Mouse (Mus musculus): Measurements from ENCODE around the gene Gal3st2. TPM values are rescaled to one million over a fixed set of nuclear protein-coding genes. Genes with fewer than 3 reads are reported as not detected.
A peak's percentile ranks its signal among the peaks of the same experiment; 100 is the strongest.
"Not testable (repeated sequence)": the region's sequence is repeated elsewhere in the genome, so short reads cannot be mapped to it uniquely, and the experiment has no call there.

The Gal3st2 gene
- 0.23 TPM in 1 of 2 replicates, not detected in the other for total RNA-seq (2014; rRNA removed)
- not detected in 2 replicates for polyA plus RNA-seq (2015; fragmentation: Nextera tagmentation; extraction: Ambion mirVana)

DNA sequence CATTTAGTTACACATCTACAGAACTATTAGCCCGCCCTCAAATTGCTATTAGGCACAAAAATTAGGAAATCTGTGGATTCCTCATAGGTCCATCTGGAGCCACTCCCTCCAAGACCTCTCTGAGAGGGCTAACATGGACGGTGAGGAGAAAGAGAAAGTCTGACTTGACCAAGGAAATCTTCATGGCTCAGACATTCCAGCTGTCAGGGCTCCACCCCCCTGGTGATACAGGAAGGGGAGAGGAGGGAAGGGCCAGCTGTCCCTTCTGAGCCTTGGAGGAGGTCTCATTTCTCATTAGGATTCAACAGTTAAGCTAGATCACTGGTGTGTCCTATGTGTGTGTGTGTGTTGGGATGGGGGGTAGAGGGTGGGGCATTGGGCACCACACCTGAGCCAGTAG is at the start of gene Gal3st2:
Gal3st2 (plus strand) TSS at position 259 of the 400 bp plus-strand sequence.
- H3K36me3 ChIP-seq (ENCODE audit: insufficient read depth); DNase-seq; H3K27me3 ChIP-seq (ENCODE audit: insufficient read depth, low read length); H3K4me2 ChIP-seq (ENCODE audit: low read depth); H3K9ac ChIP-seq; H3K9me3 ChIP-seq (ENCODE audit: low read length); ATAC-seq; H3K4me1 ChIP-seq (ENCODE audit: insufficient read depth); H3K4me3 ChIP-seq (ENCODE audit: low read depth, low read length); H3K27ac ChIP-seq (ENCODE audit: low read depth, low read length): not testable (repeated sequence)
- 69% methylated on average over 2 of the region's 2 CpGs for WGBS

DNA sequence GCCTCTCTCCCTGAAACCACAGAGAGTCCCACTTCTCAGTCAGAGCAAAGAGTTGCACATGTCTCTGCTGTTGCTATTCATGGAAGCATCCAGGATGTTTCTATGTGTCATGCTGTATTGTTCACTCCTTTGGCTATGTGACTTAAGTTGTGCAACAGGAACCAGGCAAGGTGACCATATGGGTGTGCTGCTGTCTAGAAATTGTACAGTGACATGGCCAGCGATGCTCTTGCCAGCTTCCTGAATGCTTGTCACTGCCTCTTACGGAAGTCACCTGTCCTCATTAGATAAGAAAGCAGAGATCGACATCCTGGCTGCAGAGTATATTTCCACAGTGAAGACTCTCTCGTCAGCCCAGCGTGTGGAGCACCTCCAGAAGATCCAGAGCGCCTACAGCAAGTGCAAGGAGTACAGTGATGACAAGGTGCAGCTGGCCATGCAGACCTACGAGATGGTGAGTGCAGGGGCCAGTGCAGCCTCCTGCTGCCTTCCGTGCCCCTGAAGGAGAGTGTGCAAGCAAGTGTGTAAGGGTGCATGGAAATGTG is 49.5 kb upstream of the Gal3st2 start:
- H3K4me2 ChIP-seq (ENCODE audit: low read depth) = no peak overlapping the region
- H3K4me1 ChIP-seq (ENCODE audit: insufficient read depth) = no peaks in the 10 kb centered on the region
- 95% methylated on average over 8 of the region's 8 CpGs for WGBS
- no peak overlapping the region for H3K27ac ChIP-seq (ENCODE audit: low read depth, low read length)
- DNase-seq = no peak
- no peak for ATAC-seq
- H3K9me3 ChIP-seq (ENCODE audit: low read length) = no peaks in the 10 kb centered on the region
- H3K36me3 ChIP-seq (ENCODE audit: insufficient read depth) = peaks cover 72% of the 10 kb centered on the region
- no peaks in the 10 kb centered on the region for H3K27me3 ChIP-seq (ENCODE audit: insufficient read depth, low read length)
- TF ChIP-seq CTCF (IDR thresholded peaks at IDR 0.05; ENCODE audit: low read depth) = no peak
- no peak overlapping the region for H3K4me3 ChIP-seq (ENCODE audit: low read depth, low read length)
- no peak overlapping the region for H3K9ac ChIP-seq

DNA sequence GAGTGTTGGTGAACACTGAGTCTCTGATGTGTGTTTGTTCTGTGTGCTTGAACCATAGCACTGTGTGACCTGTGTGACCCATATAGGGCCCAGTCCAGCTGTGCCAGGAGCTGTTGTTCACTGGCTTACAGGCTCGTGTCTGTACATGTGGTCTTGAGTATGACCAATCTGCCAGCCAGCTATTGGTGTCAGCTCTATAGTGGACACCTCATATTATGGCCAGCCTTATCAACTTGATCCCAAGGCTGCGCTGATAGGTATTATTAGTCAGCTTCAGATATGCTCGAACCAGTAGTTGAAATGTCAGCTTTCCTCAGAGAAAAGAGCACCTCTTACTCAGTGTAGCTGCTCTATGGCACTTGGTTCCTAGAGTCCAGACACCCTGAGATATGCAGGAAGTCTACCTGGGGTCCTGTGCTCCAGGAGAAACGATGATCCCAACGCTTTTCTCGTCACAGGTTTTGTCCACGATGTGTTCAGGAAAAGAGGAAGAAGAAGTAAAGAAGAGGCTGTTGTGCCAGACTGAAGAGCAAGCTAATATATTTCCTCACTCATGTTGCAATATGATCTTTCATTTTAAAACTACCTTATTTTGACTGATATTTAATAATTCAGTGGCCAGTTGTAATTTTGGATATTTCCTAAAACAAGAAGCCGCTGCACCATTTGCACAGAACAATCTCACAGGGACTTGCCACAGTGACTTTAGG is 43.1 kb upstream of the Gal3st2 start:
- H3K4me2 ChIP-seq (ENCODE audit: low read depth) = no peak overlapping the region
- DNase-seq (no peak), ATAC-seq (no peak)
- no peak overlapping the region for H3K4me3 ChIP-seq (ENCODE audit: low read depth, low read length)
- H3K9ac ChIP-seq = no peak overlapping the region
- no peaks in the 10 kb centered on the region for H3K9me3 ChIP-seq (ENCODE audit: low read length)
- no peak for TF ChIP-seq CTCF (IDR thresholded peaks at IDR 0.05; ENCODE audit: low read depth)
- H3K27me3 ChIP-seq (ENCODE audit: insufficient read depth, low read length) = no peaks in the 10 kb centered on the region
- H3K4me1 ChIP-seq (ENCODE audit: insufficient read depth) = no peaks in the 10 kb centered on the region
- WGBS = 96% methylated on average over 8 of the region's 8 CpGs
- H3K27ac ChIP-seq (ENCODE audit: low read depth, low read length) = no peak overlapping the region
- H3K36me3 ChIP-seq (ENCODE audit: insufficient read depth) = peaks cover 80% of the 10 kb centered on the region

GRCm38 (mm10) chr1:93818722-93819121 is 42.4 kb upstream of the Gal3st2 start:
- no peak for ATAC-seq
- Histone ChIP-seq H3K4me2 (ENCODE audit: low read depth) (no peak overlapping the region), H3K4me1 (ENCODE audit: insufficient read depth) (no peaks in the 10 kb centered on the region), H3K36me3 (ENCODE audit: insufficient read depth) (peaks cover 73% of the 10 kb centered on the region), H3K9me3 (ENCODE audit: low read length) (no peaks in the 10 kb centered on the region), H3K27ac (ENCODE audit: low read depth, low read length) (no peak overlapping the region), H3K4me3 (ENCODE audit: low read depth, low read length) (no peak overlapping the region), H3K27me3 (ENCODE audit: insufficient read depth, low read length) (no peaks in the 10 kb centered on the region), H3K9ac (no peak overlapping the region)
- no peak for TF ChIP-seq CTCF (IDR thresholded peaks at IDR 0.05; ENCODE audit: low read depth)
- no peak for DNase-seq
- WGBS = 89% methylated on average over 7 of the region's 7 CpGs

- no peaks in the 10 kb centered on the region for H3K27me3 ChIP-seq (ENCODE audit: insufficient read depth, low read length)
- no peak for DNase-seq
- peaks cover 13% of the 10 kb centered on the region; the same call in 1 of the 2 replicates for H3K4me1 ChIP-seq (ENCODE audit: insufficient read depth)
- no peak overlapping the region; the same call in 1 of the 2 replicates for H3K4me2 ChIP-seq (ENCODE audit: low read depth)
- no peaks in the 10 kb centered on the region for H3K9me3 ChIP-seq (ENCODE audit: low read length)
- H3K4me3 ChIP-seq (ENCODE audit: low read depth, low read length) = no peak overlapping the region
- peak overlapping the region; percentile 97 for H3K27ac ChIP-seq (ENCODE audit: low read depth, low read length)
- no peak for TF ChIP-seq CTCF (IDR thresholded peaks at IDR 0.05; ENCODE audit: low read depth)
- 75% methylated on average over 3 of the region's 3 CpGs for WGBS
- no peak overlapping the region for H3K9ac ChIP-seq
- peaks cover 24% of the 10 kb centered on the region for H3K36me3 ChIP-seq (ENCODE audit: insufficient read depth)
- ATAC-seq = no peak
Measured at GRCm38 (mm10) chr1:93823796-93824495, 37.2 kb upstream of the Gal3st2 start.

- Histone ChIP-seq H3K4me3 (ENCODE audit: low read depth, low read length) (peak within 1 kb of the TSS; percentile 59), H3K9ac (peak within 1 kb of the TSS; percentile 75), H3K27ac (ENCODE audit: low read depth, low read length) (peak within 1 kb of the TSS; percentile 97), H3K36me3 (ENCODE audit: insufficient read depth) (peaks cover 17% of the 10 kb centered on the region), H3K4me2 (ENCODE audit: low read depth) (peak within 1 kb of the TSS; percentile 86), H3K27me3 (ENCODE audit: insufficient read depth, low read length) (no peaks in the 10 kb centered on the region), H3K9me3 (ENCODE audit: low read length) (no peaks in the 10 kb centered on the region), H3K4me1 (ENCODE audit: insufficient read depth) (peaks cover 13% of the 10 kb centered on the region; the same call in 1 of the 2 replicates)
- TF ChIP-seq CTCF (IDR thresholded peaks at IDR 0.05; ENCODE audit: low read depth) = no peak
- WGBS = 4% methylated on average over 10 of the region's 10 CpGs
- no peak for DNase-seq
- ATAC-seq = peak; percentile 3
Measured at GRCm38 (mm10) chr1:93824609-93825008, 36.5 kb upstream of the Gal3st2 start, which contains the start of gene D2hgdh. Gene D2hgdh (plus strand): TSS chr1:93824909.
